Mouse (Mus musculus) liver, postnatal 0 days (tissue): ENCODE data around the gene Lce1l.
"Not testable (repeated sequence)": the region's sequence is repeated elsewhere in the genome, so short reads cannot be mapped to it uniquely, and the experiment has no call there.

ENCODE experiments used
- CTCF ChIP-seq: sonication (generic); IDR thresholded peaks from 2 replicates; pipeline ENCODE4 v1.5.1; 2016; ENCODE audit warnings: antibody characterized with exemption, low read depth
- EP300 ChIP-seq: IDR thresholded peaks from 2 replicates; pipeline ENCODE4 v1.6.1; 2016; ENCODE audit warnings: antibody characterized with exemption, low read depth, mild to moderate bottlenecking

DNA sequence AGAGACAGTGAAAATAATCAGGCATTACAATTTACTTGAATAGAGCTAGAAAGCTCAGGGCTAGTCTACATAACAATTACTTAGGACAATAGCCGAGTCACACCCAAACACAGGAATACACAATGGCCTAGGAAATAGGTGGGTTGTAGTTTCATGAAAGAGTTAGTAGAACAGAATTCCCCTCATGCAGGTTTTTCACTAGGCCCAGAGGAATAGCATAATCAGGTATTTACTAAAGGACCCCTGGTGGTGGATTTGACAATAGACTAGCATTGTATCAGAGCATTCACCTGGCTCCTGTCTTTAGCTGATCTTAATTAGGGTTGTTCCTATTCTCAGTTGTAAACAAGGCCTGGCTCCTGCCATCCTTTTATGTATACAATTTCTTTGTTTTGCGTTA is 35.0 kb downstream of the Lce1l start:
- not testable (repeated sequence) for TF ChIP-seq CTCF, EP300
